Mouse (Mus musculus): ENCODE measurements around the gene Mast3. TPM values are rescaled to one million over a fixed set of nuclear protein-coding genes. Genes with fewer than 3 reads are reported as not detected.

The Mast3 gene
- polyA plus RNA-seq, 1 experiment from 2014 or later: 18.2 TPM

DNA sequence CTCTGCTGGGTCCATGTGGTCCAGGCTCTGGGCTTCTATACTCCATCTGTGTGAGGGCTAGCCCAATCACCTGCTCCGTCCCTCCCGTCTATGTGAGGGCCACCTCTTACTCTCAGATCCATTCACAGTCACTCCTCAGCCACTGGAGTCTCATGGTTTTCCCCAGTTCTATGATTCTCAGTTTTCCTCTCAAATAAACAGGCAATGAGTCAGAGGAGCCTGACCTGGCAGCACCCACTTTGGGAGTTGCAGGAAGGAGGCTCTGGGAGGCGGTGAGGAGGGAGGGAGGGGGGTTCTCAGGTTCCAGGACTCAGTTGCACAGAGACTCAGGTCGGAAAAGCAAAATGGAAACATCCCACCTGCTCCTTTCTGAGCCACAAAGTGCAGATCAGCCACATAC, 8.0 kb upstream of the Mast3 start:
- Histone ChIP-seq H3K4me2 (no peak overlapping the region), H3K36me3 (ENCODE audit: control insufficient read depth, insufficient read depth, low read length) (no peaks in the 10 kb centered on the region), H3K9ac (ENCODE audit: low read depth, low read length) (no peak overlapping the region), H3K27ac (ENCODE audit: low read depth, low read length) (no peak overlapping the region), H3K4me3 (ENCODE audit: low read depth, low read length) (no peak overlapping the region), H3K4me1 (replicated peaks; ENCODE audit: control insufficient read depth, insufficient read depth, low read length) (peaks cover 13% of the 10 kb centered on the region), H3K9me3 (ENCODE audit: control insufficient read depth, low read length) (no peaks in the 10 kb centered on the region), H3K27me3 (replicated peaks; ENCODE audit: control insufficient read depth, insufficient read depth, low read length) (peaks cover 8% of the 10 kb centered on the region; the same call in 1 of the 2 replicates)
- no peak for ATAC-seq (replicated peaks; ENCODE audit: low FRiP score)
- DNase-seq (ENCODE audit: low spot score): no peak
- WGBS: 57% methylated on average over 4 of the region's 4 CpGs

DNA sequence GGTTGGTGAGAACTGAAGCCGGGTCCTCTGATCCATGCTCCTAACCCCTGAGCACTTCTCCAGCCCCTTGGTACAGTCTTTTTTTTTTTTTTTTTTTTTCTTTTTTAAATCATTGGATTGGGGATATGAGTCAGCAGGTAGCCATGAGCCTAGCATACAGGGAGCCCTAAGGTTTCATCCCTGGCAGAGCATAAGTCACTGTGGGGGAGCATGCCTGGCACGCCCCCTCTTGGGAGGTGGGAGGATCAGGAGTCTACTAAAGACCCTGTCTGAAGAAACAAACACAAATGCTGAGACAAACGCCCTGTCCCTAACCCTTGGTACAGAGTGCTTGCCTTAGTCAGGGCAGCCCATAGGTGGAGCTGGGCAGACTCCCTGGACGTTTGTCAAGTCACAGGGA, 7.2 kb upstream of the Mast3 start:
- no peak for DNase-seq (ENCODE audit: low spot score)
- H3K27me3 ChIP-seq (replicated peaks; ENCODE audit: control insufficient read depth, insufficient read depth, low read length): peaks cover 5% of the 10 kb centered on the region; the same call in 1 of the 2 replicates
- no peak overlapping the region for H3K27ac ChIP-seq (ENCODE audit: low read depth, low read length)
- H3K4me1 ChIP-seq (replicated peaks; ENCODE audit: control insufficient read depth, insufficient read depth, low read length): peaks cover 16% of the 10 kb centered on the region
- no peak overlapping the region for H3K4me3 ChIP-seq (ENCODE audit: low read depth, low read length)
- H3K36me3 ChIP-seq (ENCODE audit: control insufficient read depth, insufficient read depth, low read length): no peaks in the 10 kb centered on the region
- no peak for ATAC-seq (replicated peaks; ENCODE audit: low FRiP score)
- no peaks in the 10 kb centered on the region for H3K9me3 ChIP-seq (ENCODE audit: control insufficient read depth, low read length)
- H3K4me2 ChIP-seq: no peak overlapping the region
- WGBS: 44% methylated on average over 4 of the region's 4 CpGs
- H3K9ac ChIP-seq (ENCODE audit: low read depth, low read length): no peak overlapping the region

DNA sequence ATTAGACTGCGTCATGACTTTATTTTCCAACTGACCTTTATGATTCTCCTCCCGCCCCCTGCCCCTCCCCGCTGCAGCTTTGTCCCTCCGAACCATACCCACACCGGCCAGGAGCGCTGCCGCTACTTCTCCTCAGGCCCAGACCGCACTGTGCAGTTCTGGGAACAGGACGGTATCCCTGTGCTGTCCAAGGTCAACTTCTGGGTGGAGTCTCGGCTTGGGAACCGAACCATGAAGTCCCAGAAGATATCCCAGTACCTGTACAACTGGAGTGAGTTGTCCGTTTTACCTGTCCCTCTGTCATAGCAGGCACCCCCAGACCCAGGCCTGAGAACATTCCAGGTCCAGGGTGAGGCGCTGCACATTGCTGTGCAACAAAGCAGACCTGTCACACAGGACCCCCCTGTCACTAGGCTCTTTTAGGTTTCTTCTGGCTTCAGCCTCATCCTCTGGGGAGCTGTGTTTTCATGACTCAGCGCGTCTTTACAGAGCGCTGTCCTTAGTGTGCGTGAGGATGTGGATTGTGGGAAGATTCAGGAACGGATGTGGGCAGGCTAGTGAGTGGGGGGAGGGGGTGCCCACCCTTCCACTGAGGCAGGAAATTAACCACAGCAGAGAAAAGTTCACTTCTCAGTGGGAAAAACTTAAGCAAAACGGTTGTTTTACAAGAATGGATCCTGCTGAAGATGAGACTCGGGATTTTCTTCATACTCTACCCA, 6.3 kb upstream of the Mast3 start:
- H3K27me3 ChIP-seq (replicated peaks; ENCODE audit: control insufficient read depth, insufficient read depth, low read length): peaks cover 2% of the 10 kb centered on the region; the same call in 1 of the 2 replicates
- WGBS: 59% methylated on average over 20 of the region's 20 CpGs
- H3K36me3 ChIP-seq (ENCODE audit: control insufficient read depth, insufficient read depth, low read length): no peaks in the 10 kb centered on the region
- no peak overlapping the region; the same call in 1 of the 2 replicates for H3K4me2 ChIP-seq
- no peak overlapping the region for H3K9ac ChIP-seq (ENCODE audit: low read depth, low read length)
- ATAC-seq (replicated peaks; ENCODE audit: low FRiP score) (no peak), DNase-seq (ENCODE audit: low spot score) (no peak)
- H3K27ac ChIP-seq (ENCODE audit: low read depth, low read length): no peak overlapping the region
- no peak overlapping the region for H3K4me3 ChIP-seq (ENCODE audit: low read depth, low read length)
- H3K9me3 ChIP-seq (ENCODE audit: control insufficient read depth, low read length): no peaks in the 10 kb centered on the region
- H3K4me1 ChIP-seq (replicated peaks; ENCODE audit: control insufficient read depth, insufficient read depth, low read length): peaks cover 17% of the 10 kb centered on the region

DNA sequence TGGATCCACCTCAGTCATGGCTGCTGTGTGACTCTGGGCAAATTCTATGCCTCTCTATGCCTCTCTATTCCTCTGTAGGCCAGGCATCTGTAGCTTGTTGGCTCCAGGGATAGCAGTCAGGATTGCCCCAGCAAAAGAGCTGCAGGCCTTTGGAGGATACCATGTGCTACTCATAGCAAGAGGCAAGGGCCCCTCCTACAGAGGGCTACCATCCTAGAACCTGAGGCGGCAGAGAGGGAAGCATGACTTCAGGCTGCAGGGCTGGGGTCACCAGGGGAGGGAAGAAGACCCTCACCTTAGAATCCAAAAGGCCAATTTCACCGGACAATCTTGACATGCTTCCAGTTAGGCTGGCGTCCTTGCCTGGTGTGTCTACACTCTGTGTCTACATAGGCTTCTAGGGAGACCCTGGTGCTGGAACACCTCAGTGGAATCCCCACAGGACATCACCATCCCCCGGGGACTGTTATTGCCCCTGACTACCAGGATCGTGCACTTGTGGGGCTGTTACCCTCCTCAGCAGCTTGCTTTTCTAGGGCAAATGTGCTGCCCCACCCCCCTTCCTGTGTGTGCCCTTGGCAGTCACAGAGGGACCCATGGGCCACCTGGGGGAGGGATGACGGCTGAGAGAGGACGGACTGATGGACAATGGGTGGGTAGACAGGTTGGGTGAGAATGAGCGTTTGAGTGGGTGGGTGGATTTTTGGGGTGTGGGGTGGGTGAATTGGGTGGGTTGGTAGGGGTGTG, 4.3 kb upstream of the Mast3 start:
- DNase-seq (ENCODE audit: low spot score): no peak
- ATAC-seq (replicated peaks; ENCODE audit: low FRiP score): no peak
- H3K4me2 ChIP-seq: no peak overlapping the region
- H3K27ac ChIP-seq (ENCODE audit: low read depth, low read length): no peak overlapping the region
- H3K4me1 ChIP-seq (replicated peaks; ENCODE audit: control insufficient read depth, insufficient read depth, low read length): peaks cover 19% of the 10 kb centered on the region
- no peaks in the 10 kb centered on the region for H3K9me3 ChIP-seq (ENCODE audit: control insufficient read depth, low read length)
- H3K27me3 ChIP-seq (replicated peaks; ENCODE audit: control insufficient read depth, insufficient read depth, low read length): no peaks in the 10 kb centered on the region; the same call in 1 of the 2 replicates
- 74% methylated on average over 8 of the region's 8 CpGs for WGBS
- no peak overlapping the region for H3K4me3 ChIP-seq (ENCODE audit: low read depth, low read length)
- no peaks in the 10 kb centered on the region for H3K36me3 ChIP-seq (ENCODE audit: control insufficient read depth, insufficient read depth, low read length)
- H3K9ac ChIP-seq (ENCODE audit: low read depth, low read length): no peak overlapping the region

DNA sequence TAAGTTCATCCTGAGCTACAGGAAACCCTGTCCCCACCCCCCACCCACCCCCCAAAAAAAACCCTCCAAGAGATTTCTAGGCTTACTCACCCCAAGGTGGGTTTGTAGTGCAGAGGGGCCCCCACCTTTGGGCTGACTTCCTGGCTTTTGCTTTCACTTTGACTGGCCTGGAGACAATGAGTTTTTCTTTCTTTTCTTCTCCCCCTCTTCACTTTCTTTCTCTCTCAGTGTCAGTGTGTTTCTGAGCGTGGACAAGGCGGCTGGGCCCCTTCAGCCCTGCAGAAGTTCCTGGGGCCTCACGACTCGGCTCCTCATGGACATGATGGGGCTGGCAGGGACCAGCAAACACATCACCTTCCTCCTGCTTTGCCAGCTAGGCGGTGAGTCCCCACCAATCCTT, 3.4 kb upstream of the Mast3 start, which contains the start of gene Il12rb1:
Gene Il12rb1 (plus strand): TSS at position 211 of the 400 bp plus-strand sequence.
- no peak within 1 kb of the TSS for H3K9ac ChIP-seq (ENCODE audit: low read depth, low read length)
- ATAC-seq (replicated peaks; ENCODE audit: low FRiP score) (no peak), DNase-seq (ENCODE audit: low spot score) (no peak)
- 62% methylated on average over 5 of the region's 5 CpGs for WGBS
- H3K27ac ChIP-seq (ENCODE audit: low read depth, low read length): no peak within 1 kb of the TSS
- no peaks in the 10 kb centered on the region for H3K36me3 ChIP-seq (ENCODE audit: control insufficient read depth, insufficient read depth, low read length)
- H3K4me2 ChIP-seq: 0 out of 2 replicates have a peak within 1 kb of the TSS, but pooled peaks have one; percentile 21
- H3K9me3 ChIP-seq (ENCODE audit: control insufficient read depth, low read length): no peaks in the 10 kb centered on the region
- no peak within 1 kb of the TSS for H3K4me3 ChIP-seq (ENCODE audit: low read depth, low read length)
- H3K4me1 ChIP-seq (replicated peaks; ENCODE audit: control insufficient read depth, insufficient read depth, low read length): peaks cover 24% of the 10 kb centered on the region
- H3K27me3 ChIP-seq (replicated peaks; ENCODE audit: control insufficient read depth, insufficient read depth, low read length): no peaks in the 10 kb centered on the region; the same call in none of the 2 replicates

DNA sequence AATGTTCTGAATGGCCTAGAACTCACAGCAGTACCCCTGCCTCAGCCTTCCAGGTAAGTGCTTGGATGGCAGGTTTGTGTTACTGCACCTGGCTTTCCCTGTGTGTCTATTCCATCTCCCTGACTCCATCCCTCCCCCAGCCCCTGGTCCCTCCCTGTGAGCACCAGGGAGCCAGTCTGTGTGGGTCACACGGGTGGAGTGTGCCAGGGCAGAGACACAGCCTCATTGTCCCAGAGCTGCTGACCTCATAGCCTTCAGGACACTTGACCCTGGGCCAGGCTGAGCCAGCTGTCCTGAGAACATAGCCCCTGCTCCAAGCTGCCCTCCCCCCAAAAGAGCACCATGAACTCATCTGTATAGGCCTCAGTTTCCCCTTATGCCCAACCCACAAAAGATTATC, 2.5 kb upstream of the Mast3 start:
- no peak overlapping the region for H3K9ac ChIP-seq (ENCODE audit: low read depth, low read length)
- H3K4me2 ChIP-seq: 0 out of 2 replicates have a peak overlapping the region, but pooled peaks have one; percentile 21

DNA sequence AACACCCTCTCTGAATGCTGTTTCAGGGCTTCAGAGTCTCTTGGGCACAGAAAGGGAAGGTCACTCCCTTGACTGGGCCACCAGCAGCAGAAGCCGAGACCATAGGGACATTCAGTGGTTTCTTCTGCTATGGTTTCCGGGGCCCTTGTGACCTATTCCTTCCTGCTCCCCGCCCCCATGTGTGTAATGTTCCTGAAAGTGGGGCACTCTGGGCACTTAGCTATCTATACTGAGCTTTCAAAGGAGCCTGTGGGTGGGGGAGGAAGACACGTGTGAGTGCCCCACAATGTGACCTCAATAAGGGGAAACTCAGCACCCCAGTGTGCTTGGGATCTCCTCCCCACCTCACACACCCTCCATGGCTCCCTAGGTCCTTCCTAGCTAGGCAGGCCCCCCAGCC, 1.7 kb upstream of the Mast3 start:
- no peaks in the 10 kb centered on the region for H3K9me3 ChIP-seq (ENCODE audit: control insufficient read depth, low read length)
- 38% methylated on average over 4 of the region's 4 CpGs for WGBS
- peak overlapping the region; percentile 32; the same call in 1 of the 2 replicates for H3K4me2 ChIP-seq
- no peak overlapping the region for H3K4me3 ChIP-seq (ENCODE audit: low read depth, low read length)
- no peak overlapping the region for H3K27ac ChIP-seq (ENCODE audit: low read depth, low read length)
- H3K27me3 ChIP-seq (replicated peaks; ENCODE audit: control insufficient read depth, insufficient read depth, low read length): peaks cover 5% of the 10 kb centered on the region
- peaks cover 27% of the 10 kb centered on the region for H3K4me1 ChIP-seq (replicated peaks; ENCODE audit: control insufficient read depth, insufficient read depth, low read length)
- H3K36me3 ChIP-seq (ENCODE audit: control insufficient read depth, insufficient read depth, low read length): no peaks in the 10 kb centered on the region
- no peak for DNase-seq (ENCODE audit: low spot score)
- ATAC-seq (replicated peaks; ENCODE audit: low FRiP score): no peak
- H3K9ac ChIP-seq (ENCODE audit: low read depth, low read length): no peak overlapping the region

More for the DNA sequence above, 2.5 kb upstream of the Mast3 start:
- ATAC-seq (replicated peaks; ENCODE audit: low FRiP score) (no peak), DNase-seq (ENCODE audit: low spot score) (no peak)
- no peak overlapping the region for H3K4me3 ChIP-seq (ENCODE audit: low read depth, low read length)
- peaks cover 24% of the 10 kb centered on the region for H3K4me1 ChIP-seq (replicated peaks; ENCODE audit: control insufficient read depth, insufficient read depth, low read length)
- 62% methylated on average over 1 of the region's 1 CpGs for WGBS
- H3K27me3 ChIP-seq (replicated peaks; ENCODE audit: control insufficient read depth, insufficient read depth, low read length): peaks cover 1% of the 10 kb centered on the region
- no peak overlapping the region for H3K27ac ChIP-seq (ENCODE audit: low read depth, low read length)
- no peaks in the 10 kb centered on the region for H3K9me3 ChIP-seq (ENCODE audit: control insufficient read depth, low read length)
- no peaks in the 10 kb centered on the region for H3K36me3 ChIP-seq (ENCODE audit: control insufficient read depth, insufficient read depth, low read length)

DNA sequence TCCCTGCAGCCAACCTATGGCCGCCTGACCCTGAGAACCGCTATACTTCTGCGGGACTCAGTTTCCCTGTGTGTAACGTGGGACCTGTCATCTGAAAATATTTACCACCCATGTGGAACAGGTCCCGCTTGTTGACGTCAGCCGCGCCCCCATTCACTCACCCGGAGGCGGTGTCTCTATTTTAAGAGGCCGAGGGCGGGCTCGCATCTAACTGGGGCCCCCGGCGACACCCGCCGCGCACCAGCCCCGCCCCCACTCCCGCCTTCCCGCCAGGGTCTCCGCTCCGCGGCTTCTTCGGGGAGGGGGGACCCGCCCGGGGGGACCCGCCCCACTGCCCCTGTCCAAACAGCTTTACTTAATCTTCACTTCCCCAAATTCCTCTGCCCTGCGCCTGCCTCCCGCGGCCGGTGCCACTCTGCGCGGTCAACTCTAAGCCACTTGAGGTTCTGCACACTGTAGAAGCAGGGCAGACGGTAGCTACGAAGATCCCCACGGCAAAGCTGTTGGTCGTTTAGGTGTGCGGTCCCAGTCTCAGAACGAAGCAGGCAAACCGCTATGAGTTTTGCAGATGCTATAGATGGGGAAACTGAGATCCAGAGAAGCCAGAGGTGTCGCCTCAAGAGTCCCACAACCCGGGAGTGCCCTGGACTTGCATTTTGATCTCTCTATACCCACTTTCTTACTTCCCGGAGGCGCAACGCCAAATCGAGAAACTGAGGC, 933 bp downstream of the Mast3 start:
- no peaks in the 10 kb centered on the region for H3K36me3 ChIP-seq (ENCODE audit: control insufficient read depth, insufficient read depth, low read length)
- under 1% methylated on average over 47 of the region's 47 CpGs for WGBS
- peak; percentile 56; the same call in 1 of the 2 replicates for ATAC-seq (replicated peaks; ENCODE audit: low FRiP score)
- H3K9ac ChIP-seq (ENCODE audit: low read depth, low read length): peak overlapping the region; percentile 52
- H3K27ac ChIP-seq (ENCODE audit: low read depth, low read length): peak overlapping the region; percentile 4; the same call in 1 of the 2 replicates
- H3K4me3 ChIP-seq (ENCODE audit: low read depth, low read length): peak overlapping the region; percentile 63
- DNase-seq (ENCODE audit: low spot score): peak; percentile 66
- peaks cover 22% of the 10 kb centered on the region for H3K4me1 ChIP-seq (replicated peaks; ENCODE audit: control insufficient read depth, insufficient read depth, low read length)
- no peaks in the 10 kb centered on the region for H3K9me3 ChIP-seq (ENCODE audit: control insufficient read depth, low read length)
- H3K27me3 ChIP-seq (replicated peaks; ENCODE audit: control insufficient read depth, insufficient read depth, low read length): peaks cover 28% of the 10 kb centered on the region
- peak overlapping the region; percentile 99 for H3K4me2 ChIP-seq
